Mouse (Mus musculus) c-Kit-positive CD71-negative TER-119-negative erythroid progenitor cells, embryonic 14.5 days (primary cell): ENCODE results near the gene Slc26a1.
"Not testable (repeated sequence)": the region's sequence is repeated elsewhere in the genome, so short reads cannot be mapped to it uniquely, and the experiment has no call there.

Experiments used
- DNase-seq: peaks from one replicate; pipeline ENCODE4 v3.0.0-alpha.2; 2013; ENCODE audit warnings: low read depth

Gene Slc26a1

GRCm38 (mm10) chr5:108655891-108656650, 19.3 kb downstream of the Slc26a1 start:
- DNase-seq = no peak

- no peak for DNase-seq
These were observed 20.0 kb downstream of the Slc26a1 start for GRCm38 (mm10) chr5:108655381-108655780.

GRCm38 (mm10) chr5:108654444-108654990, 20.9 kb downstream of the Slc26a1 start:
- no peak for DNase-seq

DNA sequence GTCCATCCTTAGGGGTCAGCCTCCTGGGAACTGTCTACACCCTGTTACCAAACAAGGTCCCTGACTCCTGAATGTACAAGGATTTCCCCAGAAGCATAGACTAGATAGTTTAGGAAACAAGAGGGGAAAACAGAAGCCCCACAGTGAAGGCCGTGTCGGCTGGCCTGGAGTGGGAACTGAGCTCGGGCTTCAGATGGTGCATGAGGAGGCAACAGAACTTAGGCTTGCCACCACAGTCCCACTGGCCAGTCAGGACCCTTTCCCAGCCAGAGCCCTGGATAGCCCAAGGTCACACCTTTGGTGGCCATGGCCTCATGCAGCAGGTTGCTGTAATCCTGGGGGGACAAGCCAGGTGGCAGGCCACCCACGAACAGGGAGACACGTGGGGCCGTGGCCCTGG, 22.0 kb downstream of the Slc26a1 start:
- no peak for DNase-seq

DNA sequence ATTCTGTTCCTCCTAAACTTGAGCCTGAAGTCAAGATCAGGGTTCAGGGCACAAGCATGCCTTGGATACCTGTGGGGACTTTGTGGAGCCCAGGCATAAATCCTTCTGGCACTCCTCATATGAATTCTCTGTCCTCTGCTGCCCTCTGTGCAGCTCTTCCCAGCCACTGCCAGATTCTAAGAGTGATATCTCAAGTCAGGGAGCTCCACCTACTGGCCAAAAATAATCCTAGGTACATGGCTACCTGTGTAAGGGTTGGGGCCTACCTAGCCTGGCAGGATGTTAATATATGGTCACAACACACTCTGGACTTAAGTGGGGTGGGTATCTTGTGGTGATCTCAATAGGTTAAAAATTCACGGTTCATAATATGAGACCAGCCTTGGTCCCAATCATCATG, 23.5 kb downstream of the Slc26a1 start:
- no peak for DNase-seq

- no peak for DNase-seq
These were observed 24.1 kb downstream of the Slc26a1 start for GRCm38 (mm10) chr5:108651136-108651720.

GRCm38 (mm10) chr5:108650341-108650740, 25.0 kb downstream of the Slc26a1 start:
- no peak for DNase-seq

GRCm38 (mm10) chr5:108648937-108649576, 26.3 kb downstream of the Slc26a1 start:
- no peak for DNase-seq

- no peak for DNase-seq
These were observed 27.4 kb downstream of the Slc26a1 start for GRCm38 (mm10) chr5:108647820-108648465.

DNA sequence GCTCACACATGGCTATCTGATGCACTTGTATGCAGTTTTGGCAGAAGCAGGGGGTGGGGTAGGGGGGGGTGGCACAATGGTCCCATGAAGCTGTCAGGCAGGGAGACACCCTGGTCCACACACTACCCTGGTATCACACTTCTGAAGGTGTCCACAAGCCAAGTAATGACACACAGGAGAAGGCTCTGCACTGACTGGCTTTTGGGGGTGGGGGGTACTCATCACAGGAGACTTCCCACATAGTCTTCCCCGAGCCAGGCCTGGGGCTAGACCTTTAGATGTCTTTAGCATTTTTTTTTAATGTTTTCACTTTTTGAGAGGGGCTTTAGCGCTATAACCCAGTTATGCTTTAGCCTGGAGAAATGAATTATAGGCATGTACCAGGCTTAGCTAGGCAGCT, 28.1 kb downstream of the Slc26a1 start:
- no peak for DNase-seq

DNA sequence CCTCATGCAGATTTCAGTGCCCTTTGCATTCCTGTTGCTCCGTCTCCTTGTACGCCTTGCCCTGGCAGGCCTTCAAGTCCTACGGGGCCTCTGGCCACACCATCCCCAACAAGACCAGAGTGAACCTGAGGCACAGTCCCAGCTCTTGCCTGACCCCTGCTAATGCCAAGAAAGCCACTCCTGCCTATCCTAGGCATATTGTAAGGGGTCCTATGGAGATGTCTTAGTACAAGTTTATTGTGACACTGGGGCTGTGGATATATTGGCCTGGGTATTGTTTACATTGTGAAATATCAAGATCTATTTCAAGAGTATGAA, 29.1 kb downstream of the Slc26a1 start:
- DNase-seq = no peak

DNA sequence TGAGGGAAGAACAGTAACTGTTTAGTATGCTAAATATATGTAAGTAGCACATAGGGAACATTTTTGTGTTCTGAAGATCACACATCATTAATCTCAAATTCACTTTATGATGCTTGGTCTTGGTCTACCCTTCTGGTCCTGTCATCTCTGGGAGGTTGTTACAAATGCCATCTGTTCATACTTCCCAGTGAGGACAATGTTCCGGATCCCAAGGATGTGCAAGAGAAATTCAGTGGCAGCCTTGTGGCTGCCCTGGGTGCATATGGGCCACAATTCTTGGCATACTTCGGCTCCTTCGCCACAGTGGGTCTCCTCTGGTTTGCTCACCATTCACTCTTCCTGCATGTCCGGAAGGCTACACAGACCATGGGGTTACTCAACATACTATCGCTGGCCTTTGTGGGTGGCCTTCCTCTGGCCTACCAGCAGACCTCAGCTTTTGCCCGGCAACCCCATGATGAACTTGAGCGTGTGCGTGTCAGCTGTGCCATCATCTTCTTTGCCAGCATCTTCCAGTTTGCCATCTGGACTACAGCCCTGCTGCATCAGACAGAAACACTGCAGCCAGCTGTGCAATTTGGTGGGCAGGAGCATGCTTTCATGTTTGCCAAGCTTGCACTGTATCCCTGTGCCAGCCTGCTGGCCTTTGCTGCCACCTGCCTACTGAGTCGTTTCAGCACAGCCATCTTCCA, 29.6 kb downstream of the Slc26a1 start:
- no peak for DNase-seq

- DNase-seq = no peak
These were observed 31.7 kb downstream of the Slc26a1 start for GRCm38 (mm10) chr5:108643674-108644073.

GRCm38 (mm10) chr5:108636172-108636571, 39.2 kb downstream of the Slc26a1 start:
- no peak for DNase-seq

DNA sequence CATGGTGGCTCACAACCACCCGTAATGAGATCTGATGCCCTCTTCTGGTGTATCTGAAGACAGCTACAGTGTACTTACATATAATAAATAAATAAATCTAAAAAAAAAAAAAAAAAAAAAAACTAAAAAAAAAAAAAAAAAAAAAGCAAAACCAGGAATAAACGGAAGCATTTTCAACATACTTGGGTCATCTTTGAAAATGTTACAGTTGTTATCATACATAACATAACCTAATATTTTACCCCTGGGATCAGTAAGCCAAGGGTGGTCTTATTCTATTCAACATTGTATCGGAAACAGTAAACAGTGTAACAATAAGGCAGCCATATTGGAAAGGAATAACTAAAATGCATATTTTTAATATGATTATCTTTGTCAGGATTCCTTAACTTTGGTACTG, 41.3 kb downstream of the Slc26a1 start:
- not testable (repeated sequence) for DNase-seq

DNA sequence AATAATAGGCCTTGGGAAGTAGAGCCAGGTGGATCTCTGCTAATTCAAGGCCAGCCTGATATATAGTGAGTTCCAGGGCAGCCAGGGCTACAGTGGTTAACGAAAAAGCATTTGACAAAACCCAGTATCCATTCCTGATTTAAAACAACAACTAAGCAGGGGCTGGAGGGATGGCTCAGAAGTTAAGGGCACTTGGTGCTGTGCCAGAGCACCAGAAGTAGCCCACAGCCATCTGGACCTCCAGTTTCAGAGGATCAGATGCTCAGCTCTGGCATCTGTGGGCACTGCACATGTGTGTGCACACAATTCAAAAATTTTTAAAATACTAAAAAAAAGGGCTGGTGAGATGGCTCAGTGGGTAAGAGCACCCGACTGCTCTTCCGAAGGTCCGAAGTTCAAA, 41.7 kb downstream of the Slc26a1 start:
- DNase-seq = no peak

DNA sequence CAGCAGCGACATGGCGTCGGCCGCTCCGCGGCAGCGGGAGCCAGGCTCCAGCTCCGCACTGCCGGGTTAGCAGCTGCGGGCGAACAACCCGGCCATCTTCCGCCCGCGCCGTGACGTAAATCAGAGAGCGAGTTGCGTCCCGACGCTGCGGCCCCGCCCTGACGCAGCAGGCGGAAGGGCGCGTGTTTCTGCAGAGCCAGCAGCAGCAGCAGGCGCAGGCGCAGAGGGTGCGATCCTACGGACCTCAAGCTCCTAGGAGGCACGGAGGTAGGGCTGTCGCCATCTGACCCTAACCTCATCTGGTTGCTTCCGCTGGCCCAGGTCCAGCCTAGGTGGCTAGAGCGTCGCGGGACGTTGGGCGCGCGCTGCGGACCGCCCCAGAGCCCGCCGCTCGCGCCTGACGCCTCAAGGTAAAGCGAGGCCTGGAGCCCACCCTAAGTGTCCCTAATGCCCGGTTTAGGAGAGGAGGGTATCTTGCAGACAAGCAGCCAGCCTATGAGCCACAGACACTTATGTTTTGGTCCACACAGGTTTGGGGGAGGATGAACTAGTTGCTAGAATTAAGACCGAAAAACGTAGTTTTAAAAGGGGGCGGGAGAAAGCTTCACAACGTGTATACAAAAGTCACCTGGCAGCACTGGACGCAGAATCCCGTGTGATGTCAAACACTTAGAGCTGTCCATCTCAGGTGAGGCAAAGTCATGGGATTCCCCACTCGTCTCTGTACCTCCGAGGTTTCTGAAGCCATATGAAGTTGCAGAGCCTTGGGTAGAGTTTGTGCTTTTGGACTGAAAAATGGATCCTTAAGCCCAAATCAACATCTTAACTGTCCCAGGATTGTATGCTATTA, 45.5 kb downstream of the Slc26a1 start, which contains the start of the genes Gak and Tmem175:
Gak (minus strand) TSS at position 122 of the 850 bp plus-strand sequence.
Tmem175 (plus strand) TSS at position 137 of the 850 bp plus-strand sequence.
- peak; percentile 92 for DNase-seq

DNA sequence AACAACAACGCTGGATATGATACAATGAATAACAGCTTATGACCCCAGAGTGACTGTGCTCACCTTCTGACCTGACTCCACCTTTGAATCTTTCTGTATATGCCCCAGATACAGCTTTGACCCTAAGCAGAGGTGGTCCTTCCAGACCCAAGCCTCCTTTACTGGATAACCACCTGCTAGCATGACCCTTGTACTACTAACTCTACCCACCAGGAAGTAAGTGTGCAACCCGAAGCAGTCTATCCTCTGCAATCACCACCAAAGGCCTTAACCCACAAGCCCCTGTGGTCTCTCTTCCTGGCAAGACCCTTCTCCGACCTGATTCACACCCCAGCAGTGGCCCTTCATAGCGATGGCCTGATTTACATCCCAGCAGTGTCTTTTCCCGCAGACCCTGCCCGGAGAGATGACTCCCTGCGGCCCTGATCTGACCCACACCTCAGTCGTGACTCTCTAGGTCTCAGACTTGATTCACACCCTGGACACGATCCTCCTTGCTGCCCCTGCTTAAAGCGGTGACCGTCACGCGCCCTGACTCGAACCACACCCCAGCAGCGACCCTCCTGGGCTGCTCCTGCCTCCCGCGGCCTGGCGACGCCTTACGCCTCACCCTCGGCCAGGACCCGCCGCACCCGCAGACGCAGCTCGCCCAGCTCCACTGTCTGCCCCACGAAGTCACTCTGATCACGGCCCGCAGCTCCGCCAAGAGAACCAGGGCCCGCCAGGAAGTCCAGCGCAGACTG, 46.3 kb downstream of the Slc26a1 start:
- no peak for DNase-seq

GRCm38 (mm10) chr5:108626050-108626660, 49.2 kb downstream of the Slc26a1 start:
- no peak for DNase-seq

DNA sequence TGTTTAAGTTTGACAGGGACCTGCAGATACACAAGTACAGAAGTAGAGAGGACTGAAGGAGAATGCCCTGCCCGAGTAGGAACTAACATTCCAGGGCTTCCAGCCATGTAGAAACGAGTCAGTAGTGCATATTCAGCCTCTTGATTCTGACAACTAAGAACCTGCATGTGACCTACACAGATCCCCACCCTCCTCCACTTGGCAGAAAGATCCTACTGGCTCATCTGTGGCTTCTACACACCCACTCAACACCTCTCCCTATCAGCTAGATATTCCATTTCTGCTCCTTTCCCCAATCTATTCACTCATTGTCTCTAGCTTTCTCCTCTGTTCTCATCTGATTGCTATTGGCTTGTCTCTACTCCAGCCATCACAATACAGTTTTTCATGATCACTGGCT, 53.5 kb downstream of the Slc26a1 start:
- DNase-seq = no peak
